Mouse (Mus musculus) midbrain, embryonic 16.5 days (tissue): Measurements from ENCODE around the gene Ell2. TPM values are rescaled to one million over a fixed set of nuclear protein-coding genes. Genes with fewer than 3 reads are reported as not detected.

Experiments used
- ATAC-seq: fragments of 200-750 bp; cut with Nextera tagmentation; 2 replicates; pipeline ENCODE4 v1.8.0; 2017; ENCODE audit warnings: moderate TSS enrichment
- H3K27ac ChIP-seq: fragments of 300-500 bp; sonication (generic); 2 replicates; pipeline ENCODE4 v1.5.1; 2014; ENCODE audit warnings: mild to moderate bottlenecking, low read length, mixed read lengths
- H3K27me3 ChIP-seq: fragments of 300-500 bp; sonication (generic); 2 replicates; pipeline ENCODE4 v1.6.1; 2014; ENCODE audit warnings: low read depth, low read length, mixed read lengths; ENCODE audit not compliant: control insufficient read depth, insufficient read depth
- H3K36me3 ChIP-seq: fragments of 300-500 bp; sonication (generic); 2 replicates; pipeline ENCODE4 v1.6.1; 2014; ENCODE audit warnings: mild to moderate bottlenecking, low read length, moderate library complexity, mixed read lengths; ENCODE audit not compliant: control insufficient read depth, insufficient read depth
- H3K4me1 ChIP-seq: fragments of 300-500 bp; sonication (generic); 2 replicates; pipeline ENCODE4 v1.6.1; 2014; ENCODE audit warnings: mild to moderate bottlenecking, low read length, mixed read lengths; ENCODE audit not compliant: control insufficient read depth, insufficient read depth
- H3K4me2 ChIP-seq: fragments of 300-500 bp; sonication (generic); 2 replicates; pipeline ENCODE4 v1.6.1; 2014; ENCODE audit warnings: mild to moderate bottlenecking, low read length, mixed read lengths
- H3K4me3 ChIP-seq: fragments of 300-500 bp; sonication (generic); 2 replicates; pipeline ENCODE4 v1.5.1; 2014; ENCODE audit warnings: low read depth, mild to moderate bottlenecking, low read length, moderate library complexity, mixed read lengths
- H3K9ac ChIP-seq: fragments of 300-500 bp; sonication (generic); 2 replicates; pipeline ENCODE4 v1.6.1; 2014; ENCODE audit warnings: low read depth, low read length, mixed read lengths
- H3K9me3 ChIP-seq: fragments of 300-500 bp; sonication (generic); replicated peaks from 2 replicates; pipeline ENCODE4 v1.6.1; 2014; ENCODE audit warnings: mild to moderate bottlenecking, low read length, mixed read lengths; ENCODE audit not compliant: control insufficient read depth, poor library complexity, severe bottlenecking
- WGBS: fragments of 180-500 bp; shearing (Covaris S2); extraction: QIAGEN DNeasy Blood & Tissue Kit; methylation state at CpG from one replicate; pipeline ENCODE4 v1.1.7; 2014; 5-methylcytosine and 5-hydroxymethylcytosine counted together
- polyA plus RNA-seq: library from polyadenylated mRNA; unstranded; fragments of >200 nt; fragmentation: Nextera tagmentation; extraction: Ambion mirVana; gene quantifications from 2 replicates; pipeline ENCODE4 v1.2.1, GENCODE M21; 2015

Gene Ell2
- polyA plus RNA-seq, 1 experiment from 2014 or later = 1.6 TPM

DNA sequence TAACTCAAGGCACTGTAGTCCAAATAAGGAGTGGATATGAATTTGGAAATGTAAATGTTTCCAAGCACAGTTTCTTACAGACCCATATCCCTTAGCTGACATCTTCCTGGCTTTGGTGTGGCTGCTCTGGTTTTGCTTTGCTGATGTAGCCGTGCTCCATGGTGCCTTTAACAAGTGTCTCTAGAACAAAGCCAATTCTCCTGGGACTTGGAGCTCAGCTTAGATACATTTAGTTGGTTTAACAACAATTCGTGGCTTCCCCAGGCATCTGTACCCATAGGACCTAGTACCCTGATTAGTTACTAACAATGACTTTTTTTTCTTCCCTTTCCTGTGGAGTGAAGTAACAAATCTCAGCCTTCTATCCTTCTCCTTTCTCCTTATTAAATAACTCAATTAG lies 44.2 kb downstream of the Ell2 start:
- ATAC-seq = no peak
- 55% methylated on average over 2 of the region's 2 CpGs for WGBS
- no peaks in the 10 kb centered on the region for H3K9me3 ChIP-seq
- H3K27me3 ChIP-seq = no peaks in the 10 kb centered on the region
- H3K27ac ChIP-seq = no peak overlapping the region
- no peaks in the 10 kb centered on the region for H3K4me1 ChIP-seq
- H3K4me2 ChIP-seq = no peak overlapping the region
- H3K36me3 ChIP-seq = no peaks in the 10 kb centered on the region
- H3K9ac ChIP-seq = no peak overlapping the region
- H3K4me3 ChIP-seq = no peak overlapping the region

GRCm38 (mm10) chr13:75752216-75752938 lies 45.8 kb downstream of the Ell2 start:
- 86% methylated on average over 5 of the region's 5 CpGs for WGBS
- no peak overlapping the region for H3K9ac ChIP-seq
- H3K4me3 ChIP-seq = no peak overlapping the region
- H3K27ac ChIP-seq = no peak overlapping the region
- peak; percentile 28; the same call in 1 of the 2 replicates for ATAC-seq
- no peaks in the 10 kb centered on the region for H3K9me3 ChIP-seq
- H3K27me3 ChIP-seq = no peaks in the 10 kb centered on the region
- no peak overlapping the region for H3K4me2 ChIP-seq
- no peaks in the 10 kb centered on the region for H3K4me1 ChIP-seq
- no peaks in the 10 kb centered on the region for H3K36me3 ChIP-seq

- WGBS = 93% methylated on average over 5 of the region's 5 CpGs
- no peak for ATAC-seq
- no peaks in the 10 kb centered on the region for H3K4me1 ChIP-seq
- no peaks in the 10 kb centered on the region for H3K27me3 ChIP-seq
- no peak overlapping the region for H3K4me2 ChIP-seq
- H3K9me3 ChIP-seq = no peaks in the 10 kb centered on the region
- H3K27ac ChIP-seq = no peak overlapping the region
- no peaks in the 10 kb centered on the region for H3K36me3 ChIP-seq
- H3K9ac ChIP-seq = no peak overlapping the region
- no peak overlapping the region for H3K4me3 ChIP-seq
Measured at GRCm38 (mm10) chr13:75754398-75754797, 47.8 kb downstream of the Ell2 start.

- no peak overlapping the region for H3K4me3 ChIP-seq
- ATAC-seq = no peak
- H3K9me3 ChIP-seq = no peaks in the 10 kb centered on the region
- H3K4me2 ChIP-seq = no peak overlapping the region
- no peak overlapping the region for H3K27ac ChIP-seq
- 97% methylated on average over 4 of the region's 4 CpGs for WGBS
- no peaks in the 10 kb centered on the region for H3K36me3 ChIP-seq
- H3K4me1 ChIP-seq = no peaks in the 10 kb centered on the region
- no peaks in the 10 kb centered on the region for H3K27me3 ChIP-seq
- no peak overlapping the region for H3K9ac ChIP-seq
Measured at GRCm38 (mm10) chr13:75760859-75761548, 54.4 kb downstream of the Ell2 start.

DNA sequence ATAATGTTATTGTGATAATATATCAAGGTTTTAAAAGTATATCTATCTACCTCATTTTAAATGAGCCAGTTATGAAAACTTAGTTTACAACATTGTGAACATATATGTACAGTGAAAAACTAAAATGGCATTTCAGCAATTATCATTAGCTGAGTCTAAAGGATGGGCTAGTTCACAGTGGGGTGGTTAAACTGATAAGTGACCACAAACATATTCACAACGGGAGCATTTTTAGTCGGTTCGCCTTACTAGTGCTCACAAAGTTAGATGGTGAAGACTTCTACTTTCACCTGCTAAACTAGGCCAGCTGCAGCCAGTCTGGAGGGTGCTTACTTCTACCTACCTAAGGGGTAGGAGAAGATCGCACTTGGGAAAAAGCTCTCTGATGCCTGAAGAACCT lies 56.2 kb downstream of the Ell2 start:
- H3K4me1 ChIP-seq = no peaks in the 10 kb centered on the region
- no peaks in the 10 kb centered on the region for H3K36me3 ChIP-seq
- H3K9me3 ChIP-seq = no peaks in the 10 kb centered on the region
- no peak overlapping the region for H3K4me2 ChIP-seq
- H3K4me3 ChIP-seq = no peak overlapping the region
- no peak overlapping the region for H3K9ac ChIP-seq
- H3K27me3 ChIP-seq = no peaks in the 10 kb centered on the region
- ATAC-seq = no peak
- no peak overlapping the region for H3K27ac ChIP-seq
- WGBS = 94% methylated on average over 4 of the region's 4 CpGs

DNA sequence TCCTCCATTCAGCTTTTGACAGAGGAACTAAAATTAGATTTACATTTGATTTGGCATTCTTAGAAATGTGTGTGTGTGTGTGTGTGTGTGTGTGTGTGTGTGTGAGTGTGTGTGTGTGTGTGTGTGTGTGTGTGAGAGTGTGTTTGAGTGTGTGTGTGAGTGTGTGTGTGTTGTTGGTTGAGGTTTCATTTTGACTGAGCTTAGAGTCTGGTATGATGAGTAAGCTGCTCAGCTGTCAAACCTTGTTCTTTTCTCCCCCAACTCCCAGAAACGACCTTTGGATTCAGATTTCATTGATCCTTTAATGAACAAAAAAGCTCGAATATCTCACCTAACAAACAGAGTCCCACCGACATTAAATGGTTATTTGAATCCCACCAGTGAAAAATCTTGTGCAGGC lies 56.7 kb downstream of the Ell2 start:
- no peak for ATAC-seq
- H3K4me1 ChIP-seq = no peaks in the 10 kb centered on the region
- H3K4me3 ChIP-seq = no peak overlapping the region
- 46% methylated on average over 3 of the region's 3 CpGs for WGBS
- no peaks in the 10 kb centered on the region for H3K27me3 ChIP-seq
- no peaks in the 10 kb centered on the region for H3K36me3 ChIP-seq
- H3K9ac ChIP-seq = no peak overlapping the region
- no peak overlapping the region for H3K4me2 ChIP-seq
- H3K9me3 ChIP-seq = no peaks in the 10 kb centered on the region
- H3K27ac ChIP-seq = no peak overlapping the region

- H3K27me3 ChIP-seq = no peaks in the 10 kb centered on the region
- H3K4me1 ChIP-seq = no peaks in the 10 kb centered on the region
- 6% methylated on average over 1 of the region's 1 CpGs for WGBS
- H3K36me3 ChIP-seq = no peaks in the 10 kb centered on the region
- H3K9me3 ChIP-seq = no peaks in the 10 kb centered on the region
- no peak overlapping the region for H3K4me3 ChIP-seq
- no peak overlapping the region for H3K27ac ChIP-seq
- ATAC-seq = no peak
- H3K4me2 ChIP-seq = no peak overlapping the region
- no peak overlapping the region for H3K9ac ChIP-seq
Measured at GRCm38 (mm10) chr13:75765742-75766141, 59.2 kb downstream of the Ell2 start.

DNA sequence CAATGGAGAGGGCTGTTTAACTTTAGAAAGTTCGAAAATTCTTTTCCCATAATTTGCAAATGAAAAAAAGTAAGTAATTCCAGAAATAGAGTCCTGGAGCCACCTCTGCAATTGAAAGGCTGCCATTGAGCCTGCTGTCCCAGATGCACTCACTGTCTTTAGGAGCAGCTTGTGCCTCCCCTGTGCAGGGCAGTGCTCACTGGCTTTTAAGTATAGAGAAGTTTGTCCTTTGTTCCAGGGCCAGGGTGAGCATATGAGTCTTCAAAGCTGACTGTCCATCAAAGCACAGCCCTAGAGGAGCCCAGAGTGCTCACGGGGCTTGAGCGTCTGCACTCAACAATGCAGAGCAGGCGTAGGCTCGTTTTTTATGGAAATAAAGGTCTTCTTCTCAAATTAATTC lies 59.7 kb downstream of the Ell2 start:
- no peaks in the 10 kb centered on the region for H3K9me3 ChIP-seq
- peak; percentile 70; the same call in 1 of the 2 replicates for ATAC-seq
- no peaks in the 10 kb centered on the region for H3K36me3 ChIP-seq
- H3K4me3 ChIP-seq = no peak overlapping the region
- no peaks in the 10 kb centered on the region for H3K4me1 ChIP-seq
- H3K4me2 ChIP-seq = no peak overlapping the region
- H3K27ac ChIP-seq = no peak overlapping the region
- 6% methylated on average over 5 of the region's 5 CpGs for WGBS
- no peak overlapping the region for H3K9ac ChIP-seq
- H3K27me3 ChIP-seq = no peaks in the 10 kb centered on the region

DNA sequence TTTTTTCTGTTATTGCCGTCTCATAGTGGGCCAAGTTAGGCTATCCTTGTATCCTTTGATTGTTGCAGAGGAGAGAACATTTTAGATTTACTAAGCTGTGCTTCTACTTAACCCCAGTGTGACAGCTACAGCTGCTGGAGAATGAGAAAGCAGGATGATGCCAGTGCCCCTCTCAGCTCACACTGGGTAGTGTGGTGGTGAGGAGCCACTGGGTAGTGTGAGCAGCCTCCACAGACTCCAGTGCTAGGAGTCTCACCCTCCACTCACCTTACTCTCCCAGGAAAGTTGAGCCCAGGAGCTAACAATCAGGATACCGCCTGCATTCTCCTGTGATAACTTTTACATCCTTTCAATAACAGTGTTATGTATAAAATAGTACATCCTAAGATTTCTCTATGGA lies 60.4 kb downstream of the Ell2 start:
- Histone ChIP-seq H3K9ac (no peak overlapping the region), H3K27me3 (no peaks in the 10 kb centered on the region), H3K27ac (no peak overlapping the region), H3K4me2 (no peak overlapping the region), H3K9me3 (no peaks in the 10 kb centered on the region), H3K4me3 (no peak overlapping the region), H3K36me3 (no peaks in the 10 kb centered on the region), H3K4me1 (no peaks in the 10 kb centered on the region)
- no peak for ATAC-seq
- WGBS = 56% methylated on average over 2 of the region's 2 CpGs
